ENCODE assay signal across 19 mouse cellular contexts in genomic region chr1:160330222-160330621, GRCm38 (mm10).
A peak's percentile ranks its signal among the peaks of the same experiment; 100 is the strongest.
DNase-seq lines count a peak whose midpoint lies in the region; ATAC-seq and TF ChIP-seq lines count a peak whose summit lies in the region.
"Had no signal": no experiment of that assay in that cellular context is flagged by ENCODE, and none has a peak within 500 bp of the region (broad histone marks: within the 10 kb centered on the region; RNA-seq: fewer than 3 reads in every experiment).

No protein-coding gene starts in this region.

- H3K4me3 ChIP-seq in layer of hippocampus, adult 2 months: no peak overlapping the region
- no peak overlapping the region for H3K4me3 ChIP-seq in liver, postnatal 0 days (ENCODE audit: low read depth, low read length)
- H3K4me3 ChIP-seq: embryonic facial prominence, embryonic 15.5 days; forebrain, embryonic 12.5 days; heart, embryonic 12.5 days; hindbrain, embryonic 13.5 days had no signal

- no peak overlapping the region for H3K9ac ChIP-seq in liver, postnatal 0 days (replicated peaks)
- H3K9ac ChIP-seq: embryonic facial prominence, embryonic 15.5 days; forebrain, embryonic 12.5 days; heart, embryonic 12.5 days; hindbrain, embryonic 13.5 days had no signal

- 36% methylated on average over 2 of the region's 2 CpGs for WGBS in liver, postnatal 0 days (ENCODE audit: insufficient replicate concordance)

- peak; percentile 79 for ATAC-seq in liver, postnatal 0 days

- H3K4me2 ChIP-seq in liver, postnatal 0 days (ENCODE audit: low read depth, low read length): no peak overlapping the region
- H3K4me2 ChIP-seq: embryonic facial prominence, embryonic 15.5 days; forebrain, embryonic 12.5 days; heart, embryonic 12.5 days; hindbrain, embryonic 13.5 days had no signal

- no peak for DNase-seq in layer of hippocampus, adult 2 months (ENCODE audit: low spot score in 2 of 2)
- DNase-seq in layer of hippocampus, adult 11-12 months (ENCODE audit: low spot score): no peak
- peak; percentile 60 for DNase-seq in c-Kit-positive CD71-positive TER-119-negative erythroid progenitor cells, embryonic 14.5 days (ENCODE audit: low read depth)
- peak; percentile 38 for DNase-seq in liver
- DNase-seq in liver, postnatal 0 days: no peak
- DNase-seq in cerebellum, adult 9-10 months: no peak
- DNase-seq in gastrocnemius, postnatal 25 days: no peak
- DNase-seq in T-cell, adult 2 months (ENCODE audit: low spot score): no peak
- DNase-seq: adrenal gland, adult 8-10 months; cerebellum, postnatal 10 days; embryo, embryonic 11 days; gastrocnemius, postnatal 14 days; heart, postnatal 14 days; thymus, postnatal 25 days had no signal

- peak overlapping the region; percentile 76 for H3K27ac ChIP-seq in layer of hippocampus, adult 2 months
- no peak overlapping the region for H3K27ac ChIP-seq in liver, postnatal 0 days (ENCODE audit: low read depth)
- H3K27ac ChIP-seq: embryonic facial prominence, embryonic 15.5 days; forebrain, embryonic 12.5 days; hindbrain, embryonic 13.5 days had no signal

- no peaks in the 10 kb centered on the region for H3K36me3 ChIP-seq in liver, postnatal 0 days (replicated peaks; ENCODE audit: insufficient read depth, low read length)
- H3K36me3 ChIP-seq: embryonic facial prominence, embryonic 15.5 days; forebrain, embryonic 12.5 days; heart, embryonic 12.5 days; hindbrain, embryonic 13.5 days had no signal

- no peaks in the 10 kb centered on the region for H3K9me3 ChIP-seq in liver, postnatal 0 days (ENCODE audit: low read length)
- H3K9me3 ChIP-seq: embryonic facial prominence, embryonic 15.5 days; forebrain, embryonic 12.5 days; G1E; heart, embryonic 12.5 days; hindbrain, embryonic 13.5 days had no signal

- TF ChIP-seq CTCF in layer of hippocampus, adult 2 months (conservative IDR thresholded peaks at IDR 0.05): no peak
- TF ChIP-seq CTCF in liver, postnatal 0 days (IDR thresholded peaks at IDR 0.05; ENCODE audit: low read depth): no peak

- H3K4me1 ChIP-seq in liver, postnatal 0 days (ENCODE audit: insufficient read depth): peaks cover 6% of the 10 kb centered on the region
- H3K4me1 ChIP-seq: embryonic facial prominence, embryonic 15.5 days; forebrain, embryonic 12.5 days; hindbrain, embryonic 13.5 days had no signal

- no peaks in the 10 kb centered on the region for H3K27me3 ChIP-seq in liver, postnatal 0 days (ENCODE audit: insufficient read depth, low read length)
- H3K27me3 ChIP-seq: embryonic facial prominence, embryonic 15.5 days; forebrain, embryonic 12.5 days; heart, embryonic 12.5 days; hindbrain, embryonic 13.5 days had no signal

- peak; percentile 59; the same call in 1 of the 2 replicates for TF ChIP-seq EP300 in liver, postnatal 0 days (IDR thresholded peaks at IDR 0.05; ENCODE audit: low read depth)

Comparison
In these comparisons a context has a peak if more than half of its experiments do, and no peak if none do; other contexts are left out.
1. DNase-seq: peak in c-Kit-positive CD71-positive TER-119-negative erythroid progenitor cells, embryonic 14.5 days (single experiment) and liver (single experiment); none in layer of hippocampus, adult 2 months (0 of 2), layer of hippocampus, adult 11-12 months (single experiment), liver, postnatal 0 days (single experiment), cerebellum, adult 9-10 months (single experiment), gastrocnemius, postnatal 25 days (single experiment) and T-cell, adult 2 months (single experiment).